Mouse (Mus musculus) heart, postnatal 14 days (tissue): ENCODE measurements around the gene Gfi1b. TPM values are rescaled to one million over a fixed set of nuclear protein-coding genes. Genes with fewer than 3 reads are reported as not detected.

ENCODE experiments used
- DNase-seq, 2 experiments: peaks; one replicate each; pipeline ENCODE4 v3.0.0; 2021 to 2022
- intact Hi-C: fragments of 180-260 bp; cut with DNase I; formaldehyde crosslinking; loops from one replicate; pipeline ENCODE4 v1.15.1; 2025
- microRNA-seq, 2 experiments: library from miRNA; unstranded; fragments of <30 nt; microRNA quantifications; one replicate each; pipeline ENCODE4 v1.2.0; 2021 to 2022
- total RNA-seq, 2 experiments: library from RNA; stranded (reverse); gene quantifications; 2 replicates each; pipeline ENCODE4 v1.2.3; 2021

Gfi1b gene
- total RNA-seq, 2 experiments from 2014 or later = not detected

DNA sequence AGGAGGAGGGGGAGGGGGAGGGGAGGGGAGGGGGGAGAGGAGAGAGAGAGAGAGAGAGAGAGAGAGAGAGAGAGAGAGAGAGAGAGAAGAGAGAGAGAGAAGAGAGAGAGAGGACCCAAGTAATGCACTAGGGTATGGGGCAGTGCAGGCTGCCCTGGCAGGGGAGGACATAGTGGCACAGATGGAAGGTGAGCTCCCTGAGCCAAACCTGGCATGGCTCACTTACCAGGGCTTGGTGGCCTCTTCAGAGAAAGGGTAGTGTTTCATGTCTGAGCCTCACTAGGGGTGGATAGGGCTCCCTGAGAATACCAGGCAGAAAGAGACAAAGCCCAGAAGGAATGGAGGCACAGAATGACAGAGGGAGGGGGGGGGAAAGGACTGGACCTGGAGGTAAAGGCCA is 58.0 kb downstream of the Gfi1b start:
- intact Hi-C loops = no loop called here
- no peak for DNase-seq

DNA sequence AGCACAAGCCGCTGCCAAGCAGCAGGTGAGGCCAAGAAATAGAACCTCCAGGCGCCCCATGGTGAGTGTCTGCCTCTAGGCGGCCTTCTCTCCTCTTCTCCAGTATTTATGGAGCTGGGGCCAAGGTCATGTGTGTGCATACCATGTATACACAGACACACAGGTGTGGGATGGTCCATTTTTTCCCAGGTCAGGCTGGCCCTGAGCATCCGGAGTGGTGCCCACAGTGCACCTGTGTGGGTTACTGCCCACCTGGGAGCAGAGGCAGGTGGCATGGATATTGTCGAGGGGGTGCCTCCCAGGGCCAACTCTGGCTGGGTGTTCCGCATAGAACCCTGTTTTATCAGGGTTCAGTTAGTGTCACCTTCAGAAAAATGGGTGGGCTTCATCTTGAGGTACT is 58.5 kb downstream of the Gfi1b start, which contains the start of gene Cel:
TSS of gene Cel (minus strand) at position 101 of the 400 bp plus-strand sequence.
- no peak for DNase-seq
- intact Hi-C loops = no loop called here

Small RNA genes lying within 50 kb of the gene (microRNA-seq; reads per million reads assigned to microRNA genes)
- gene Gm22824 = 0 reads per million in 2 experiments

Other genes with a start within 250 kb of the Gfi1b start
- gene Ppp1r26, start 175.2 kb downstream of the Gfi1b start, total RNA-seq = 1 to 10 TPM; 3.2 to 3.6 TPM
- gene 1700007K13Rik, start 155.7 kb downstream of the Gfi1b start, total RNA-seq = not detected
- 10 to 100 TPM; 41.5 to 44.7 TPM for gene Mrps2, start 153.9 kb downstream of the Gfi1b start, total RNA-seq
- 1 to 10 TPM; 2.6 to 3.7 TPM for gene Gbgt1, start 125.1 kb downstream of the Gfi1b start, total RNA-seq
- gene Gm10134, start 115.9 kb downstream of the Gfi1b start, total RNA-seq = 1 to 10 TPM; 1.2 to 1.4 TPM
- 10 to 100 TPM; 14.5 to 18.2 TPM for gene Ralgds, start 108.9 kb downstream of the Gfi1b start, total RNA-seq
- gene Cel, start 58.6 kb downstream of the Gfi1b start, total RNA-seq = not detected
- 10 to 100 TPM in 1 of 2 experiments, 1 to 10 TPM in 1; 9.8 to 10.9 TPM for gene Gtf3c5, start 38.2 kb downstream of the Gfi1b start, total RNA-seq
- 10 to 100 TPM; 19.4 to 20.4 TPM for gene Tsc1, start 19.2 kb upstream of the Gfi1b start, total RNA-seq
- under 1 TPM in 1 of 2 experiments, not detected in 1; 0.53 TPM for gene Spaca9, start 77.7 kb upstream of the Gfi1b start, total RNA-seq
- under 1 TPM in 1 of 2 experiments, not detected in 1; 0.24 TPM for gene Ak8, start 78.2 kb upstream of the Gfi1b start, total RNA-seq
- gene Gtf3c4, start 218.4 kb upstream of the Gfi1b start, total RNA-seq = 10 to 100 TPM; 20.3 to 21.8 TPM
- 1 to 10 TPM; 3.4 to 3.8 TPM for gene Ddx31, start 218.4 kb upstream of the Gfi1b start, total RNA-seq